In the genomic region with DNA sequence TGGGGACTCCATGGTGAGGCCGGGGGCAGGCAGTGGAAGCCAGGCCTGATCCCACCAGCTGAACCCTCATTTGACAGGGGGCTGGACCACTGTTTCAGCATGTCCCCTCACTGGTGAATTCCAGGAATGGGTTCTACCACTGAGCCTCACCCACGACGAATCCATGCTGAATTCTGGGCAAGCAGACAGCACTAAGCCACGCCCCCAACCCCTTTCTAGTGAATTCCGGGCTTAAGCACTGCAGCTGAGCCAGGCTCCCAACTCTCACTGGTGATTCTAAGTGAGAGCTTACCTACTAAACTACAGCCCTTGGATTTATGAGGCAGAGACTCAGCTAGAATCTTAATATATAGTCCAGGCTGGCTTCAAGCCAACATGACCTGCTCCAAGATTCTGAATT, we compare ENCODE assay signal across 9 mouse cellular contexts. TPM values are rescaled to one million over a fixed set of nuclear protein-coding genes. Genes with fewer than 3 reads are reported as not detected.
A peak's percentile ranks its signal among the peaks of the same experiment; 100 is the strongest.
DNase-seq lines count a peak whose midpoint lies in the region; ATAC-seq and TF ChIP-seq lines count a peak whose summit lies in the region.
"Had no signal": no experiment of that assay in that cellular context is flagged by ENCODE, and none has a peak within 500 bp of the region (broad histone marks: within the 10 kb centered on the region; RNA-seq: fewer than 3 reads in every experiment).

No protein-coding gene starts in this region.

- 0 out of 2 replicates have a peak, but pooled peaks have one; percentile 18 for ATAC-seq in kidney, embryonic 15.5 days (replicated peaks; ENCODE audit: low FRiP score)
- peak; percentile 67 for ATAC-seq in embryonic facial prominence, embryonic 14.5 days (ENCODE audit: low read depth)
- peak; percentile 29; the same call in 1 of the 2 replicates for ATAC-seq in stomach, embryonic 14.5 days (ENCODE audit: insufficient number of reproducible peaks, insufficient read depth, low FRiP score, low read depth)
- ATAC-seq in megakaryocyte-erythroid progenitor cell, adult 5-6 weeks (replicated peaks; ENCODE audit: low FRiP score, low TSS enrichment, poor library complexity, severe bottlenecking), result no peak

- H3K27ac ChIP-seq in kidney, embryonic 15.5 days, result peak overlapping the region; percentile 37; the same call in 1 of the 2 replicates
- H3K27ac ChIP-seq in kidney, adult 2 months (ENCODE audit: insufficient read depth, low read depth, low read length), result no peak overlapping the region
- 0 out of 2 replicates have a peak overlapping the region, but pooled peaks have one; percentile 28 for H3K27ac ChIP-seq in embryonic facial prominence, embryonic 14.5 days (replicated peaks; ENCODE audit: low read depth, low read length)
- peak overlapping the region; percentile 44; the same call in 1 of the 2 replicates for H3K27ac ChIP-seq in stomach, embryonic 14.5 days (ENCODE audit: low read length)

- no peak overlapping the region for H3K4me3 ChIP-seq in kidney, embryonic 15.5 days (replicated peaks)
- no peak overlapping the region for H3K4me3 ChIP-seq in kidney, adult 2 months (ENCODE audit: insufficient read depth, low read depth, low read length)
- no peak overlapping the region for H3K4me3 ChIP-seq in embryonic facial prominence, embryonic 14.5 days (ENCODE audit: low read depth, low read length)
- H3K4me3 ChIP-seq in stomach, embryonic 14.5 days (ENCODE audit: low read depth, low read length), result no peak overlapping the region
- H3K4me3 ChIP-seq: megakaryocyte, embryonic 14.5 days had no signal

- H3K4me1 ChIP-seq in kidney, embryonic 15.5 days, result peaks cover 32% of the 10 kb centered on the region
- no peaks in the 10 kb centered on the region for H3K4me1 ChIP-seq in kidney, adult 2 months (ENCODE audit: control insufficient read depth, insufficient read depth, low read length)
- no peaks in the 10 kb centered on the region for H3K4me1 ChIP-seq in embryonic facial prominence, embryonic 14.5 days (ENCODE audit: control insufficient read depth, insufficient read depth, low read length)
- H3K4me1 ChIP-seq in stomach, embryonic 14.5 days (ENCODE audit: control insufficient read depth, insufficient read depth, low read length), result peaks cover 26% of the 10 kb centered on the region

- no peak overlapping the region for H3K4me2 ChIP-seq in kidney, embryonic 15.5 days
- H3K4me2 ChIP-seq in embryonic facial prominence, embryonic 14.5 days (ENCODE audit: low read depth, low read length), result no peak overlapping the region
- no peak overlapping the region for H3K4me2 ChIP-seq in stomach, embryonic 14.5 days (replicated peaks; ENCODE audit: low read depth, low read length)

- WGBS in kidney, embryonic 15.5 days, result 44% methylated on average over 5 of the region's 5 CpGs
- 40% methylated on average over 5 of the region's 5 CpGs for WGBS in kidney, adult 2 months
- 40% methylated on average over 5 of the region's 5 CpGs for WGBS in embryonic facial prominence, embryonic 14.5 days
- WGBS in stomach, embryonic 14.5 days, result 29% methylated on average over 5 of the region's 5 CpGs

- H3K36me3 ChIP-seq in kidney, embryonic 15.5 days, result no peaks in the 10 kb centered on the region
- H3K36me3 ChIP-seq in kidney, adult 2 months (ENCODE audit: control insufficient read depth, insufficient read depth, low read length), result no peaks in the 10 kb centered on the region
- no peaks in the 10 kb centered on the region for H3K36me3 ChIP-seq in embryonic facial prominence, embryonic 14.5 days (ENCODE audit: control insufficient read depth, insufficient read depth, low read length)
- peaks cover 3% of the 10 kb centered on the region; the same call in 1 of the 2 replicates for H3K36me3 ChIP-seq in stomach, embryonic 14.5 days (ENCODE audit: control insufficient read depth, insufficient read depth, low read length)

- no peak overlapping the region for H3K9ac ChIP-seq in kidney, embryonic 15.5 days
- H3K9ac ChIP-seq in embryonic facial prominence, embryonic 14.5 days (ENCODE audit: low read depth, low read length), result no peak overlapping the region
- no peak overlapping the region for H3K9ac ChIP-seq in stomach, embryonic 14.5 days (replicated peaks; ENCODE audit: low read depth, low read length)

- no peaks in the 10 kb centered on the region for H3K9me3 ChIP-seq in kidney, embryonic 15.5 days (replicated peaks)
- no peaks in the 10 kb centered on the region for H3K9me3 ChIP-seq in embryonic facial prominence, embryonic 14.5 days (ENCODE audit: control insufficient read depth, low read length)
- no peaks in the 10 kb centered on the region for H3K9me3 ChIP-seq in stomach, embryonic 14.5 days (ENCODE audit: control insufficient read depth, low read depth, low read length)

- no peak for TF ChIP-seq POLR2A in kidney, adult 2 months (IDR thresholded peaks at IDR 0.05; ENCODE audit: low read depth, low read length)

- DNase-seq in kidney, adult 2 months, result no peak
- DNase-seq in retina, postnatal 1 day, result peak; percentile 56
- DNase-seq in retina, embryonic 14.5 days (ENCODE audit: low spot score), result no peak
- peak; percentile 83 for DNase-seq in embryonic facial prominence, embryonic 14.5 days (ENCODE audit: low spot score)

- TF ChIP-seq CTCF in kidney, adult 2 months (conservative IDR thresholded peaks at IDR 0.05; ENCODE audit: insufficient read depth, insufficient read length, low read depth, low read length), result no peak

- H3K27me3 ChIP-seq in kidney, embryonic 15.5 days, result no peaks in the 10 kb centered on the region
- no peaks in the 10 kb centered on the region for H3K27me3 ChIP-seq in kidney, adult 2 months (replicated peaks; ENCODE audit: control insufficient read depth, insufficient read depth, low read length)
- H3K27me3 ChIP-seq in embryonic facial prominence, embryonic 14.5 days (replicated peaks; ENCODE audit: control insufficient read depth, insufficient read depth, low read length), result no peaks in the 10 kb centered on the region
- H3K27me3 ChIP-seq in stomach, embryonic 14.5 days (ENCODE audit: control insufficient read depth, insufficient read depth, low read length), result no peaks in the 10 kb centered on the region

RNA-seq across cellular contexts. Expression of a gene that starts 8.7 kb away (rescaled TPM):
- 14.3 and 14.8 TPM in 2 replicates for polyA plus RNA-seq in kidney, embryonic 15.5 days (2015; fragmentation: Nextera tagmentation; extraction: Ambion mirVana)
- 4.8 and 5.1 TPM in 2 replicates for polyA plus RNA-seq in kidney, adult 2 months (2012; rRNA removed)
- polyA plus RNA-seq in embryonic facial prominence, embryonic 14.5 days (2014; fragmentation: Nextera tagmentation; extraction: Ambion mirVana), result 48.8 and 71.7 TPM in 2 replicates
- 458 and 479 TPM in 2 replicates for polyA plus RNA-seq in stomach, embryonic 14.5 days (2014; fragmentation: Nextera tagmentation; extraction: Ambion mirVana)
- total RNA-seq in megakaryocyte-erythroid progenitor cell, adult 5-6 weeks (2014; fragmentation: Nextera tagmentation), result not detected in 2 replicates
- total RNA-seq in megakaryocyte-erythroid progenitor cell, adult 5-6 weeks (2017), result not detected in 2 replicates
- total RNA-seq: common myeloid progenitor, adult 5-6 weeks had no signal

RNA-seq across cellular contexts. Expression of a gene that starts 8.7 kb away (rescaled TPM):
- polyA plus RNA-seq in kidney, embryonic 15.5 days (2015; fragmentation: Nextera tagmentation; extraction: Ambion mirVana), result 0.34 and 0.44 TPM in 2 replicates
- 0.99 and 2.2 TPM in 2 replicates for polyA plus RNA-seq in kidney, adult 2 months (2012; rRNA removed)
- polyA plus RNA-seq in embryonic facial prominence, embryonic 14.5 days (2014; fragmentation: Nextera tagmentation; extraction: Ambion mirVana), result 0.86 and 1.6 TPM in 2 replicates
- 0.78 and 1.7 TPM in 2 replicates for polyA plus RNA-seq in stomach, embryonic 14.5 days (2014; fragmentation: Nextera tagmentation; extraction: Ambion mirVana)
- total RNA-seq in megakaryocyte-erythroid progenitor cell, adult 5-6 weeks (2014; fragmentation: Nextera tagmentation), result not detected in 2 replicates
- total RNA-seq in megakaryocyte-erythroid progenitor cell, adult 5-6 weeks (2017), result not detected in 2 replicates
- total RNA-seq: common myeloid progenitor, adult 5-6 weeks had no signal

RNA-seq across cellular contexts. Expression of a gene that starts 10.8 kb away (rescaled TPM):
- 50.8 and 57.9 TPM in 2 replicates for polyA plus RNA-seq in kidney, embryonic 15.5 days (2015; fragmentation: Nextera tagmentation; extraction: Ambion mirVana)
- polyA plus RNA-seq in kidney, adult 2 months (2012; rRNA removed), result 107 and 119 TPM in 2 replicates
- 113 and 135 TPM in 2 replicates for polyA plus RNA-seq in embryonic facial prominence, embryonic 14.5 days (2014; fragmentation: Nextera tagmentation; extraction: Ambion mirVana)
- polyA plus RNA-seq in stomach, embryonic 14.5 days (2014; fragmentation: Nextera tagmentation; extraction: Ambion mirVana), result 86.7 and 99.3 TPM in 2 replicates
- total RNA-seq in megakaryocyte-erythroid progenitor cell, adult 5-6 weeks (2014; fragmentation: Nextera tagmentation), result not detected in 2 replicates
- not detected in 2 replicates for total RNA-seq in megakaryocyte-erythroid progenitor cell, adult 5-6 weeks (2017)

RNA-seq across cellular contexts. Expression of a gene that starts 16.6 kb away (rescaled TPM):
- polyA plus RNA-seq in kidney, embryonic 15.5 days (2015; fragmentation: Nextera tagmentation; extraction: Ambion mirVana), result 8.2 and 11.2 TPM in 2 replicates
- polyA plus RNA-seq in kidney, adult 2 months (2012; rRNA removed), result 1.8 and 2.2 TPM in 2 replicates
- polyA plus RNA-seq in embryonic facial prominence, embryonic 14.5 days (2014; fragmentation: Nextera tagmentation; extraction: Ambion mirVana), result 37.0 and 40.9 TPM in 2 replicates
- 35.7 and 42.2 TPM in 2 replicates for polyA plus RNA-seq in stomach, embryonic 14.5 days (2014; fragmentation: Nextera tagmentation; extraction: Ambion mirVana)
- total RNA-seq in megakaryocyte-erythroid progenitor cell, adult 5-6 weeks (2014; fragmentation: Nextera tagmentation), result not detected in 2 replicates
- not detected in 2 replicates for total RNA-seq in megakaryocyte-erythroid progenitor cell, adult 5-6 weeks (2017)
- total RNA-seq: common myeloid progenitor, adult 5-6 weeks had no signal

RNA-seq across cellular contexts. Expression of a gene that starts 25.6 kb away (rescaled TPM):
- polyA plus RNA-seq in kidney, embryonic 15.5 days (2015; fragmentation: Nextera tagmentation; extraction: Ambion mirVana), result 30.6 and 35.0 TPM in 2 replicates
- polyA plus RNA-seq in kidney, adult 2 months (2012; rRNA removed), result 37.2 and 54.2 TPM in 2 replicates
- 57.0 and 64.6 TPM in 2 replicates for polyA plus RNA-seq in embryonic facial prominence, embryonic 14.5 days (2014; fragmentation: Nextera tagmentation; extraction: Ambion mirVana)
- polyA plus RNA-seq in stomach, embryonic 14.5 days (2014; fragmentation: Nextera tagmentation; extraction: Ambion mirVana), result 19.9 and 20.2 TPM in 2 replicates
- total RNA-seq in megakaryocyte-erythroid progenitor cell, adult 5-6 weeks (2014; fragmentation: Nextera tagmentation), result 27.6 and 29.5 TPM in 2 replicates
- total RNA-seq in megakaryocyte-erythroid progenitor cell, adult 5-6 weeks (2017), result 41.7 and 47.6 TPM in 2 replicates

Comparison
In these comparisons a context has a peak if more than half of its experiments do, and no peak if none do; other contexts are left out.
1. DNase-seq: peak in retina, postnatal 1 day (single experiment) and embryonic facial prominence, embryonic 14.5 days (single experiment); none in kidney, adult 2 months (single experiment) and retina, embryonic 14.5 days (single experiment).